In the genomic region with DNA sequence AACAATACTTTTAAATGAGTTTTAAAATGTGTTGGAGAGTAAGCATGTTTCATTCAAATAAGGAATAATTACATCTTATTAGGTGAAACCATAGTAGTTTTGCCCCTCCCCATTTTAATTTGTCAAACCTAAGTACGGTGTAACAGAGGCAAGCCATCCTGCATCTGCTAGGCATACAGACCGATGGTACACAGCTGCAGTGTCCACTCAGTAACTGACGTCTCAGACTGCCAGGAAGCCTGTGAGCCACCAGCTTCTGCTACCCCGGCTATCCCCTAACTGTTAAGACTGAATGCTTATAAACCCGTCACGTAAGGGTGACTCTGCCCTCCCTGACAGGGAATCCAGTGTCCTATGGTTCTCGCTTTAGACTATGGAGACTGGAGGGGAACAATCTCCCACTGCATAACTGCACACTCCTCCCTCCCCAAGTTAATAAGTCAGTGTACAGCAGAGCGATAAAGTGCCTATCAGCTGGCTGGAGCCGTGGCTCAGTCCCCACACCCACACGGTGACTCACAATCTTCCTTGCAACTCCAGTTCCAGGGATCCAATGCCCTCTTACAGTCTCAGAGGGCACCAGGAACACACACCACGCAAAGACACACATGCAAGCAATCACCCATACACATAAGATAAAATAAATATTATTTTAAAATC, we compare ENCODE assay signal across 18 mouse cellular contexts. TPM values are rescaled to one million over a fixed set of nuclear protein-coding genes. Genes with fewer than 3 reads are reported as not detected.
DNase-seq lines count a peak whose midpoint lies in the region; ATAC-seq and TF ChIP-seq lines count a peak whose summit lies in the region.
"Had no signal": no experiment of that assay in that cellular context is flagged by ENCODE, and none has a peak within 500 bp of the region (broad histone marks: within the 10 kb centered on the region; RNA-seq: fewer than 3 reads in every experiment).

No protein-coding gene starts in this region.

- H3K36me3 ChIP-seq in heart, postnatal 0 days (replicated peaks; ENCODE audit: control insufficient read depth, insufficient read depth, low read length): 0 out of 2 replicates have a peak, but pooled peaks cover 8% of the 10 kb centered on the region
- H3K36me3 ChIP-seq in intestine, embryonic 16.5 days (ENCODE audit: control insufficient read depth, insufficient read depth, low read length): no peaks in the 10 kb centered on the region
- H3K36me3 ChIP-seq in small intestine, adult 2 months (ENCODE audit: control insufficient read depth, insufficient read depth, low read length): peaks cover 16% of the 10 kb centered on the region
- no peaks in the 10 kb centered on the region for H3K36me3 ChIP-seq in hindbrain, embryonic 16.5 days (ENCODE audit: control insufficient read depth, insufficient read depth, low read length)

- ATAC-seq in heart, postnatal 0 days (ENCODE audit: insufficient read depth, low read depth): peak; percentile 57; the same call in 1 of the 2 replicates
- peak; percentile 98 for ATAC-seq in intestine, embryonic 16.5 days
- ATAC-seq in hindbrain, embryonic 16.5 days: no peak

- 46% methylated on average over 11 of the region's 11 CpGs for WGBS in heart, postnatal 0 days
- 61% methylated on average over 11 of the region's 11 CpGs for WGBS in intestine, embryonic 16.5 days
- 54% methylated on average over 11 of the region's 11 CpGs for WGBS in small intestine, adult 2 months
- 89% methylated on average over 11 of the region's 11 CpGs for WGBS in hindbrain, embryonic 16.5 days

- TF ChIP-seq EP300 in heart, postnatal 0 days (IDR thresholded peaks at IDR 0.05; ENCODE audit: low read depth): no peak

- intact Hi-C loops in heart, postnatal 10 days (cut with DNase I): no loop called here

- TF ChIP-seq CTCF in heart, postnatal 0 days (IDR thresholded peaks at IDR 0.05; ENCODE audit: low read depth): no peak
- no peak for TF ChIP-seq CTCF in small intestine, adult 2 months (IDR thresholded peaks at IDR 0.05; ENCODE audit: extremely low read depth, insufficient read length, insufficient replicate concordance, low read depth, low read length)

- H3K4me2 ChIP-seq in heart, postnatal 0 days (ENCODE audit: low read depth, low read length): peak overlapping the region; percentile 28
- no peak overlapping the region for H3K4me2 ChIP-seq in intestine, embryonic 16.5 days (ENCODE audit: low read depth, low read length)
- no peak overlapping the region for H3K4me2 ChIP-seq in hindbrain, embryonic 16.5 days (ENCODE audit: low read length)
- H3K4me2 ChIP-seq: heart, embryonic 11.5 days; hindbrain, embryonic 14.5 days; lung, embryonic 14.5 days had no signal

- TF ChIP-seq POLR2A in small intestine, adult 2 months (IDR thresholded peaks at IDR 0.05; ENCODE audit: low read depth, low read length): no peak

- no peaks in the 10 kb centered on the region for H3K9me3 ChIP-seq in heart, postnatal 0 days (replicated peaks; ENCODE audit: control insufficient read depth, low read length)
- H3K9me3 ChIP-seq in intestine, embryonic 16.5 days (ENCODE audit: control insufficient read depth, low read length): no peaks in the 10 kb centered on the region
- H3K9me3 ChIP-seq in hindbrain, embryonic 16.5 days (ENCODE audit: control insufficient read depth, low read length): no peaks in the 10 kb centered on the region
- H3K9me3 ChIP-seq: G1E had no signal

- H3K9ac ChIP-seq in heart, postnatal 0 days (replicated peaks; ENCODE audit: low read depth, low read length): peak overlapping the region; percentile 30; the same call in 1 of the 2 replicates
- H3K9ac ChIP-seq in intestine, embryonic 16.5 days (ENCODE audit: low read depth, low read length): no peak overlapping the region
- no peak overlapping the region for H3K9ac ChIP-seq in hindbrain, embryonic 16.5 days (ENCODE audit: low read depth, low read length)
- H3K9ac ChIP-seq: hindbrain, embryonic 14.5 days; lung, embryonic 14.5 days had no signal

- H3K27ac ChIP-seq in heart, postnatal 0 days (ENCODE audit: low read depth): peak overlapping the region; percentile 48
- H3K27ac ChIP-seq in intestine, embryonic 16.5 days (ENCODE audit: low read length): peak overlapping the region; percentile 46; the same call in 1 of the 2 replicates
- H3K27ac ChIP-seq in small intestine, adult 2 months (ENCODE audit: insufficient read depth, low read depth, low read length): peak overlapping the region; percentile 56
- H3K27ac ChIP-seq in hindbrain, embryonic 16.5 days (ENCODE audit: low read depth, low read length): no peak overlapping the region
- H3K27ac ChIP-seq: hindbrain, embryonic 14.5 days had no signal

- peak; percentile 19 for DNase-seq in heart, postnatal 0 days (ENCODE audit: low spot score)
- DNase-seq in heart, postnatal 10 days: no peak
- DNase-seq in c-Kit-positive CD71-positive TER-119-negative erythroid progenitor cells, embryonic 14.5 days (ENCODE audit: low read depth): peak; percentile 29
- DNase-seq in layer of hippocampus, adult 11-12 months (ENCODE audit: low spot score): no peak
- no peak for DNase-seq in retina, postnatal 1 day
- DNase-seq: adrenal gland, postnatal 25 days; cerebellum, postnatal 25 days; gastrocnemius, postnatal 14 days; kidney, postnatal 25 days; left cerebral cortex, postnatal 4 days; lung, embryonic 14.5 days; midbrain, embryonic 14.5 days had no signal

- H3K4me1 ChIP-seq in heart, postnatal 0 days (ENCODE audit: control insufficient read depth, insufficient read depth): no peaks in the 10 kb centered on the region
- no peaks in the 10 kb centered on the region for H3K4me1 ChIP-seq in intestine, embryonic 16.5 days (ENCODE audit: control insufficient read depth, insufficient read depth, low read length)
- H3K4me1 ChIP-seq in small intestine, adult 2 months (ENCODE audit: control insufficient read depth, insufficient read depth, insufficient read length, low read length): peaks cover 2% of the 10 kb centered on the region; the same call in 1 of the 2 replicates
- no peaks in the 10 kb centered on the region for H3K4me1 ChIP-seq in hindbrain, embryonic 16.5 days (ENCODE audit: control insufficient read depth, insufficient read depth, low read depth, low read length)

- no peak overlapping the region for H3K4me3 ChIP-seq in heart, postnatal 0 days (ENCODE audit: low read depth, low read length)
- H3K4me3 ChIP-seq in intestine, embryonic 16.5 days (ENCODE audit: low read length): no peak overlapping the region
- no peak overlapping the region for H3K4me3 ChIP-seq in small intestine, adult 2 months (ENCODE audit: low read depth, low read length)
- H3K4me3 ChIP-seq in hindbrain, embryonic 16.5 days (ENCODE audit: low read length): no peak overlapping the region

- no peaks in the 10 kb centered on the region for H3K27me3 ChIP-seq in heart, postnatal 0 days (ENCODE audit: control insufficient read depth, insufficient read depth, low read length)
- no peaks in the 10 kb centered on the region for H3K27me3 ChIP-seq in intestine, embryonic 16.5 days (replicated peaks; ENCODE audit: control insufficient read depth, insufficient read depth, low read length)
- H3K27me3 ChIP-seq in small intestine, adult 2 months (ENCODE audit: control insufficient read depth, insufficient read depth, low read length): no peaks in the 10 kb centered on the region
- no peaks in the 10 kb centered on the region for H3K27me3 ChIP-seq in hindbrain, embryonic 16.5 days (replicated peaks; ENCODE audit: control insufficient read depth, insufficient read depth, low read length)

RNA-seq across cellular contexts. Expression of a gene that starts 19.7 kb away (rescaled TPM):
- total RNA-seq in heart, postnatal 0 days (2014; rRNA removed; ENCODE audit: low replicate concordance): 22.0 and 24.7 TPM in 2 replicates
- polyA plus RNA-seq in heart, postnatal 0 days (2015; fragmentation: Nextera tagmentation; extraction: Ambion mirVana): 13.9 and 14.7 TPM in 2 replicates
- 10 to 100 TPM; 25.6 to 31.4 TPM for total RNA-seq in heart, postnatal 10 days (2021)
- 21.3 and 22.8 TPM in 2 replicates for polyA plus RNA-seq in intestine, embryonic 16.5 days (2015; fragmentation: Nextera tagmentation; extraction: Ambion mirVana)
- 5.7 and 17.8 TPM in 2 replicates for polyA plus RNA-seq in small intestine, adult 2 months (2012; rRNA removed)
- polyA plus RNA-seq in hindbrain, embryonic 16.5 days (2015; fragmentation: Nextera tagmentation; extraction: Ambion mirVana): 14.4 and 15.3 TPM in 2 replicates

RNA-seq across cellular contexts. Expression of a gene that starts 19.8 kb away (rescaled TPM):
- 8.9 and 20.6 TPM in 2 replicates for total RNA-seq in heart, postnatal 0 days (2014; rRNA removed; ENCODE audit: low replicate concordance)
- polyA plus RNA-seq in heart, postnatal 0 days (2015; fragmentation: Nextera tagmentation; extraction: Ambion mirVana): 40.9 and 41.4 TPM in 2 replicates
- 10 to 100 TPM; 18.7 to 21.3 TPM for total RNA-seq in heart, postnatal 10 days (2021)
- polyA plus RNA-seq in intestine, embryonic 16.5 days (2015; fragmentation: Nextera tagmentation; extraction: Ambion mirVana): 33.4 and 33.5 TPM in 2 replicates
- polyA plus RNA-seq in small intestine, adult 2 months (2012; rRNA removed): 7.9 and 9.4 TPM in 2 replicates
- polyA plus RNA-seq in hindbrain, embryonic 16.5 days (2015; fragmentation: Nextera tagmentation; extraction: Ambion mirVana): 38.9 and 42.6 TPM in 2 replicates

RNA-seq across cellular contexts. Expression of a gene that starts 23.3 kb away (rescaled TPM):
- 10.8 and 12.9 TPM in 2 replicates for total RNA-seq in heart, postnatal 0 days (2014; rRNA removed; ENCODE audit: low replicate concordance)
- 5.2 and 5.7 TPM in 2 replicates for polyA plus RNA-seq in heart, postnatal 0 days (2015; fragmentation: Nextera tagmentation; extraction: Ambion mirVana)
- total RNA-seq in heart, postnatal 10 days (2021): 10 to 100 TPM; 33.9 to 34.7 TPM
- 7.0 and 7.2 TPM in 2 replicates for polyA plus RNA-seq in intestine, embryonic 16.5 days (2015; fragmentation: Nextera tagmentation; extraction: Ambion mirVana)
- polyA plus RNA-seq in small intestine, adult 2 months (2012; rRNA removed): 4.3 and 12.0 TPM in 2 replicates
- 11.1 and 11.3 TPM in 2 replicates for polyA plus RNA-seq in hindbrain, embryonic 16.5 days (2015; fragmentation: Nextera tagmentation; extraction: Ambion mirVana)

Comparison
In these comparisons a context has a peak if more than half of its experiments do, and no peak if none do; other contexts are left out.
1. DNase-seq: peak in heart, postnatal 0 days (single experiment) and c-Kit-positive CD71-positive TER-119-negative erythroid progenitor cells, embryonic 14.5 days (single experiment); none in heart, postnatal 10 days (0 of 2), layer of hippocampus, adult 11-12 months (single experiment) and retina, postnatal 1 day (single experiment).